Mouse (Mus musculus): ENCODE data around the gene Rps17. TPM values are rescaled to one million over a fixed set of nuclear protein-coding genes. Genes with fewer than 3 reads are reported as not detected.

The Rps17 gene
- total and polyA plus RNA-seq, 3 experiments = 2,532 to 5,238 (median 5,063) TPM

- Histone ChIP-seq H3K36me3 (replicated peaks in 1 of 2; ENCODE audit: control insufficient read depth in 1 of 2, insufficient read depth in 1 of 2, low read length in 1 of 2) (peaks cover 62 to 93% of the 10 kb centered on the region in 2 experiments), H3K4me2 (ENCODE audit: insufficient read depth, low read depth, poor library complexity, severe bottlenecking) (no peak overlapping the region), H3K9me3 (replicated peaks; ENCODE audit: low read length) (no peaks in the 10 kb centered on the region), H3K27ac (ENCODE audit: insufficient read depth, low read depth) (no peak overlapping the region), H3K9ac (ENCODE audit: insufficient read depth, low read depth) (no peak overlapping the region), H3K79me2 (replicated peaks; ENCODE audit: control insufficient read depth, extremely low read depth, insufficient read depth, poor library complexity, severe bottlenecking) (peaks cover 4% of the 10 kb centered on the region), H3K4me1 (ENCODE audit: control insufficient read depth in 1 of 2, insufficient read depth in 2 of 2) (peaks cover 0 to 22% of the 10 kb centered on the region in 2 experiments; a peak in 1 of 4 replicates), H3K27me3 (replicated peaks) (no peaks in the 10 kb centered on the region), H3K4me3 (replicated peaks in 1 of 3; ENCODE audit: low read depth in 2 of 3, low read length in 2 of 3, poor library complexity in 1 of 3) (no peak overlapping the region)
- TF ChIP-seq ZC3H11A (IDR thresholded peaks at IDR 0.05; ENCODE audit: low read depth, low read length) (no peak), USF2 (conservative IDR thresholded peaks at IDR 0.05; ENCODE audit: low read depth, low read length) (no peak), MAFK (IDR thresholded peaks at IDR 0.05; ENCODE audit: insufficient replicate concordance, low read length) (no peak), CHD1 (IDR thresholded peaks at IDR 0.05; ENCODE audit: low read depth, low read length) (no peak), UBTF (IDR thresholded peaks at IDR 0.05; ENCODE audit: low read depth, low read length) (no peak), CTCF (conservative IDR thresholded peaks at IDR 0.05 in 1 of 2, IDR thresholded peaks at IDR 0.05 in 1 of 2; ENCODE audit: low read depth in 2 of 2, low read length in 2 of 2) (no peak), EP300 (IDR thresholded peaks at IDR 0.05; ENCODE audit: low read length) (no peak)
- dilution Hi-C loops (cut with MboI; ENCODE audit: extremely low pct_ligation_motif_present, extremely low pct_unique_long_range_greater_than_20kb, low sequenced_read_pairs) (no loop called here), in situ Hi-C loops (cut with MboI; ENCODE audit: low pct_ligation_motif_present, low pct_unique_long_range_greater_than_20kb, low sequenced_read_pairs) (no loop called here)
- no peak for DNase-seq (ENCODE audit: extremely low read depth)
Observed at GRCm38 (mm10) chr7:81335705-81336431, 9.2 kb downstream of the Rps17 start.

- Histone ChIP-seq H3K36me3 (replicated peaks in 1 of 2; ENCODE audit: control insufficient read depth in 1 of 2, insufficient read depth in 1 of 2, low read length in 1 of 2) (peaks cover 54 to 91% of the 10 kb centered on the region in 2 experiments), H3K9me3 (replicated peaks; ENCODE audit: low read length) (no peaks in the 10 kb centered on the region), H3K4me3 (replicated peaks in 1 of 3; ENCODE audit: low read depth in 2 of 3, low read length in 2 of 3, poor library complexity in 1 of 3) (no peak overlapping the region), H3K79me2 (replicated peaks; ENCODE audit: control insufficient read depth, extremely low read depth, insufficient read depth, poor library complexity, severe bottlenecking) (no peaks in the 10 kb centered on the region; the same call in 1 of the 2 replicates), H3K27ac (ENCODE audit: insufficient read depth, low read depth) (no peak overlapping the region), H3K9ac (ENCODE audit: insufficient read depth, low read depth) (no peak overlapping the region), H3K4me1 (ENCODE audit: control insufficient read depth in 1 of 2, insufficient read depth in 2 of 2) (peaks cover 0 to 29% of the 10 kb centered on the region in 2 experiments; a peak in 2 of 4 replicates), H3K4me2 (ENCODE audit: insufficient read depth, low read depth, poor library complexity, severe bottlenecking) (no peak overlapping the region), H3K27me3 (replicated peaks) (no peaks in the 10 kb centered on the region)
- in situ Hi-C loops (cut with MboI; ENCODE audit: low pct_ligation_motif_present, low pct_unique_long_range_greater_than_20kb, low sequenced_read_pairs) (no loop called here), dilution Hi-C loops (cut with MboI; ENCODE audit: extremely low pct_ligation_motif_present, extremely low pct_unique_long_range_greater_than_20kb, low sequenced_read_pairs) (no loop called here)
- no peak for DNase-seq (ENCODE audit: extremely low read depth)
- TF ChIP-seq ZMIZ1 (IDR thresholded peaks at IDR 0.05; ENCODE audit: low read depth, low read length) (no peak), POLR2AphosphoS2 (IDR thresholded peaks at IDR 0.05; ENCODE audit: low read depth, low read length) (peak; percentile 28; the same call in 1 of the 2 replicates)
Observed at GRCm38 (mm10) chr7:81331851-81332250, 13.2 kb downstream of the Rps17 start.

GRCm38 (mm10) chr7:81330767-81331166, 14.3 kb downstream of the Rps17 start:
- H3K79me2 ChIP-seq (replicated peaks; ENCODE audit: control insufficient read depth, extremely low read depth, insufficient read depth, poor library complexity, severe bottlenecking) = no peaks in the 10 kb centered on the region; the same call in 1 of the 2 replicates
- peaks cover 52 to 90% of the 10 kb centered on the region in 2 experiments for H3K36me3 ChIP-seq (replicated peaks in 1 of 2; ENCODE audit: control insufficient read depth in 1 of 2, insufficient read depth in 1 of 2, low read length in 1 of 2)
- no peaks in the 10 kb centered on the region for H3K27me3 ChIP-seq (replicated peaks)
- no peak for TF ChIP-seq EP300 (IDR thresholded peaks at IDR 0.05; ENCODE audit: low read length)
- TF ChIP-seq USF2 (conservative IDR thresholded peaks at IDR 0.05; ENCODE audit: low read depth, low read length) = no peak
- TF ChIP-seq RAD21 (IDR thresholded peaks at IDR 0.05; ENCODE audit: low read depth, low read length) = no peak
- TF ChIP-seq MAZ (IDR thresholded peaks at IDR 0.05; ENCODE audit: low read depth, low read length) = no peak
- dilution Hi-C loops (cut with MboI; ENCODE audit: extremely low pct_ligation_motif_present, extremely low pct_unique_long_range_greater_than_20kb, low sequenced_read_pairs) (no loop called here), in situ Hi-C loops (cut with MboI; ENCODE audit: low pct_ligation_motif_present, low pct_unique_long_range_greater_than_20kb, low sequenced_read_pairs) (no loop called here)
- H3K9me3 ChIP-seq (replicated peaks; ENCODE audit: low read length) = no peaks in the 10 kb centered on the region
- no peak overlapping the region for H3K9ac ChIP-seq (ENCODE audit: insufficient read depth, low read depth)
- peaks cover 0 to 29% of the 10 kb centered on the region in 2 experiments; a peak in 2 of 4 replicates for H3K4me1 ChIP-seq (ENCODE audit: control insufficient read depth in 1 of 2, insufficient read depth in 2 of 2)
- no peak overlapping the region for H3K4me2 ChIP-seq (ENCODE audit: insufficient read depth, low read depth, poor library complexity, severe bottlenecking)
- DNase-seq (ENCODE audit: extremely low read depth) = no peak
- H3K4me3 ChIP-seq (replicated peaks in 1 of 3; ENCODE audit: low read depth in 2 of 3, low read length in 2 of 3, poor library complexity in 1 of 3) = no peak overlapping the region
- no peak overlapping the region for H3K27ac ChIP-seq (ENCODE audit: insufficient read depth, low read depth)
